Mouse (Mus musculus): ENCODE results near the gene Rapgef3. TPM values are rescaled to one million over a fixed set of nuclear protein-coding genes. Genes with fewer than 3 reads are reported as not detected.

Rapgef3 gene
- polyA plus RNA-seq, 1 experiment: 3.1 TPM

GRCm38 (mm10) chr15:97786412-97787112 is 18.8 kb upstream of the Rapgef3 start:
- H3K4me3 ChIP-seq (ENCODE audit: low read depth, low read length): no peak overlapping the region
- H3K9ac ChIP-seq (ENCODE audit: low read depth, poor library complexity, severe bottlenecking): no peak overlapping the region
- no peak overlapping the region for H3K27ac ChIP-seq (ENCODE audit: insufficient read depth, low read length)
- no peak for TF ChIP-seq CTCF (IDR thresholded peaks at IDR 0.05; ENCODE audit: low read depth, low read length)
- TF ChIP-seq POLR2A (IDR thresholded peaks at IDR 0.05; ENCODE audit: insufficient read depth, low read length): no peak
- no peak for TF ChIP-seq EP300 (IDR thresholded peaks at IDR 0.05; ENCODE audit: insufficient read depth, low read depth, low read length)
- peaks cover 4% of the 10 kb centered on the region for H3K4me1 ChIP-seq (ENCODE audit: control insufficient read depth, insufficient read depth, low read length)
- H3K9me3 ChIP-seq (replicated peaks; ENCODE audit: control insufficient read depth, insufficient read depth, low read length, poor library complexity, severe bottlenecking): no peaks in the 10 kb centered on the region
- H3K27me3 ChIP-seq (ENCODE audit: control insufficient read depth, insufficient read depth, low read length, poor library complexity, severe bottlenecking): no peaks in the 10 kb centered on the region
- H3K36me3 ChIP-seq (ENCODE audit: control insufficient read depth, insufficient read depth, low read length, poor library complexity, severe bottlenecking): no peaks in the 10 kb centered on the region

GRCm38 (mm10) chr15:97785731-97786411 is 18.1 kb upstream of the Rapgef3 start:
- Histone ChIP-seq H3K9me3 (replicated peaks; ENCODE audit: control insufficient read depth, insufficient read depth, low read length, poor library complexity, severe bottlenecking) (no peaks in the 10 kb centered on the region), H3K27me3 (ENCODE audit: control insufficient read depth, insufficient read depth, low read length, poor library complexity, severe bottlenecking) (no peaks in the 10 kb centered on the region), H3K4me1 (ENCODE audit: control insufficient read depth, insufficient read depth, low read length) (peaks cover 4% of the 10 kb centered on the region), H3K36me3 (ENCODE audit: control insufficient read depth, insufficient read depth, low read length, poor library complexity, severe bottlenecking) (no peaks in the 10 kb centered on the region), H3K9ac (ENCODE audit: low read depth, poor library complexity, severe bottlenecking) (no peak overlapping the region), H3K27ac (ENCODE audit: insufficient read depth, low read length) (no peak overlapping the region), H3K4me3 (ENCODE audit: low read depth, low read length) (no peak overlapping the region)
- TF ChIP-seq CTCF (IDR thresholded peaks at IDR 0.05; ENCODE audit: low read depth, low read length) (no peak), POLR2A (IDR thresholded peaks at IDR 0.05; ENCODE audit: insufficient read depth, low read length) (no peak), EP300 (IDR thresholded peaks at IDR 0.05; ENCODE audit: insufficient read depth, low read depth, low read length) (no peak)

- peaks cover 4% of the 10 kb centered on the region for H3K4me1 ChIP-seq (ENCODE audit: control insufficient read depth, insufficient read depth, low read length)
- H3K36me3 ChIP-seq (ENCODE audit: control insufficient read depth, insufficient read depth, low read length, poor library complexity, severe bottlenecking): no peaks in the 10 kb centered on the region
- no peak overlapping the region for H3K27ac ChIP-seq (ENCODE audit: insufficient read depth, low read length)
- TF ChIP-seq EP300 (IDR thresholded peaks at IDR 0.05; ENCODE audit: insufficient read depth, low read depth, low read length) (no peak), POLR2A (IDR thresholded peaks at IDR 0.05; ENCODE audit: insufficient read depth, low read length) (no peak), CTCF (IDR thresholded peaks at IDR 0.05; ENCODE audit: low read depth, low read length) (no peak)
- peak overlapping the region; percentile 95 for H3K4me3 ChIP-seq (ENCODE audit: low read depth, low read length)
- peak overlapping the region; percentile 91 for H3K9ac ChIP-seq (ENCODE audit: low read depth, poor library complexity, severe bottlenecking)
- no peaks in the 10 kb centered on the region for H3K9me3 ChIP-seq (replicated peaks; ENCODE audit: control insufficient read depth, insufficient read depth, low read length, poor library complexity, severe bottlenecking)
- H3K27me3 ChIP-seq (ENCODE audit: control insufficient read depth, insufficient read depth, low read length, poor library complexity, severe bottlenecking): no peaks in the 10 kb centered on the region
Measured at GRCm38 (mm10) chr15:97784561-97785161, 16.9 kb upstream of the Rapgef3 start.

GRCm38 (mm10) chr15:97784092-97784559 is 16.4 kb upstream of the Rapgef3 start:
- H3K36me3 ChIP-seq (ENCODE audit: control insufficient read depth, insufficient read depth, low read length, poor library complexity, severe bottlenecking): no peaks in the 10 kb centered on the region
- H3K4me1 ChIP-seq (ENCODE audit: control insufficient read depth, insufficient read depth, low read length): peaks cover 4% of the 10 kb centered on the region
- H3K27me3 ChIP-seq (ENCODE audit: control insufficient read depth, insufficient read depth, low read length, poor library complexity, severe bottlenecking): no peaks in the 10 kb centered on the region
- no peak overlapping the region for H3K27ac ChIP-seq (ENCODE audit: insufficient read depth, low read length)
- peak overlapping the region; percentile 95 for H3K4me3 ChIP-seq (ENCODE audit: low read depth, low read length)
- TF ChIP-seq CTCF (IDR thresholded peaks at IDR 0.05; ENCODE audit: low read depth, low read length): peak; percentile 92
- TF ChIP-seq POLR2A (IDR thresholded peaks at IDR 0.05; ENCODE audit: insufficient read depth, low read length): no peak
- no peak for TF ChIP-seq EP300 (IDR thresholded peaks at IDR 0.05; ENCODE audit: insufficient read depth, low read depth, low read length)
- H3K9ac ChIP-seq (ENCODE audit: low read depth, poor library complexity, severe bottlenecking): peak overlapping the region; percentile 91
- no peaks in the 10 kb centered on the region for H3K9me3 ChIP-seq (replicated peaks; ENCODE audit: control insufficient read depth, insufficient read depth, low read length, poor library complexity, severe bottlenecking)

GRCm38 (mm10) chr15:97782749-97783105 is 15.0 kb upstream of the Rapgef3 start:
- TF ChIP-seq EP300 (IDR thresholded peaks at IDR 0.05; ENCODE audit: insufficient read depth, low read depth, low read length): no peak
- TF ChIP-seq CTCF (IDR thresholded peaks at IDR 0.05; ENCODE audit: low read depth, low read length): peak; percentile 80
- no peak for TF ChIP-seq POLR2A (IDR thresholded peaks at IDR 0.05; ENCODE audit: insufficient read depth, low read length)
- no peaks in the 10 kb centered on the region for H3K9me3 ChIP-seq (replicated peaks; ENCODE audit: control insufficient read depth, insufficient read depth, low read length, poor library complexity, severe bottlenecking)
- H3K27me3 ChIP-seq (ENCODE audit: control insufficient read depth, insufficient read depth, low read length, poor library complexity, severe bottlenecking): no peaks in the 10 kb centered on the region
- H3K9ac ChIP-seq (ENCODE audit: low read depth, poor library complexity, severe bottlenecking): no peak overlapping the region
- H3K4me3 ChIP-seq (ENCODE audit: low read depth, low read length): peak overlapping the region; percentile 21
- no peak overlapping the region for H3K27ac ChIP-seq (ENCODE audit: insufficient read depth, low read length)
- no peaks in the 10 kb centered on the region for H3K36me3 ChIP-seq (ENCODE audit: control insufficient read depth, insufficient read depth, low read length, poor library complexity, severe bottlenecking)
- peaks cover 4% of the 10 kb centered on the region for H3K4me1 ChIP-seq (ENCODE audit: control insufficient read depth, insufficient read depth, low read length)
